Mouse (Mus musculus): ENCODE measurements around the gene Crybb1. TPM values are rescaled to one million over a fixed set of nuclear protein-coding genes. Genes with fewer than 3 reads are reported as not detected.

The Crybb1 gene
- polyA plus RNA-seq, 1 experiment from 2014 or later = 2.6 TPM

DNA sequence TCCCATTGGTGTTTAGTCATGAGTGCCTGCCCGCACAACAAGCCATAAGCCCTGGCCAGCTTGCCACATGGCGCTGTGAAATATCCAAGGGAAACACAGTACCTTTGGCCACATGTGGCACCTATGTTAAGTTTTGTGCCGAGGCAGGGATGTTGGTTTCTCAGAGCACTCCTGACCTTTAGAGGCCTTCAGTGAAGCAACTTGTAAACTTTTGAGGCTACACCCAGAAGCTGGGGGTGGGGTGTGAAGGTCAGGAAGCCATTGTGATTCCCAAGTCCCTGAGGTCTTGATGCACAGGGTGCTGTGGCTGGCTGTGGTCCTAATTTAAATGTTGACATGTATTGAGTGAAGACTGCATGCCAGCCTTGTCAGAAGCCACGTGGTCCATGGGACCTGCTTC is 43.8 kb downstream of the Crybb1 start:
- no peak overlapping the region for H3K27ac ChIP-seq

DNA sequence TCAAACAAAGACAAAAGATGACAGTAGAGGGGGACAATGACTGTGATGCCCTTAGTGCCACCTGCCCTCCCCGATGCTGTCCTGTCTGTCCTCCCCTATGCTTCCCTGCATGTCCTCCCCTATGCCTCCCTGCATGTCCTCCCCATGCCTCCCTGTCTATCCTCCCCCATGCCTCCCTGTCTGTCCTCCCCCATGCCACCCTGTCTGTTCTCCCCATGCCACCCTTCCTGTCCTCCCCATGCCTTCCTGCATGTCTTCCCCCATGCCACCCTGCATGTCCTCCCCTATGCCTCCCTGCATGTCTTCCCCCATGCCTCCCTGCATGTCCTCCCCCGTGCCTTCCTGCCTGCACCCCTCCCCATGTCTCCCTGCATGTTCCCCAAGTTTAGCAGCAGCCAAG is 44.5 kb downstream of the Crybb1 start:
- H3K4me2 ChIP-seq = no peak overlapping the region
- peaks cover 11% of the 10 kb centered on the region for H3K4me1 ChIP-seq
- no peaks in the 10 kb centered on the region for H3K27me3 ChIP-seq
- 83% methylated on average over 2 of the region's 2 CpGs for WGBS
- no peak overlapping the region for H3K4me3 ChIP-seq
- no peak for ATAC-seq (ENCODE audit: insufficient number of reproducible peaks, low FRiP score, low TSS enrichment, low read depth)
- no peaks in the 10 kb centered on the region for H3K36me3 ChIP-seq
- no peaks in the 10 kb centered on the region for H3K9me3 ChIP-seq
- no peak overlapping the region for H3K27ac ChIP-seq
- no peak overlapping the region for H3K9ac ChIP-seq

More for the DNA sequence above, 43.8 kb downstream of the Crybb1 start:
- no peak overlapping the region for H3K4me2 ChIP-seq
- ATAC-seq (ENCODE audit: insufficient number of reproducible peaks, low FRiP score, low TSS enrichment, low read depth) = no peak
- H3K9ac ChIP-seq = no peak overlapping the region
- peaks cover 18% of the 10 kb centered on the region for H3K4me1 ChIP-seq
- H3K27me3 ChIP-seq = no peaks in the 10 kb centered on the region
- no peak overlapping the region for H3K4me3 ChIP-seq
- H3K9me3 ChIP-seq = no peaks in the 10 kb centered on the region
- H3K36me3 ChIP-seq = no peaks in the 10 kb centered on the region
- WGBS = 82% methylated on average over 4 of the region's 4 CpGs

DNA sequence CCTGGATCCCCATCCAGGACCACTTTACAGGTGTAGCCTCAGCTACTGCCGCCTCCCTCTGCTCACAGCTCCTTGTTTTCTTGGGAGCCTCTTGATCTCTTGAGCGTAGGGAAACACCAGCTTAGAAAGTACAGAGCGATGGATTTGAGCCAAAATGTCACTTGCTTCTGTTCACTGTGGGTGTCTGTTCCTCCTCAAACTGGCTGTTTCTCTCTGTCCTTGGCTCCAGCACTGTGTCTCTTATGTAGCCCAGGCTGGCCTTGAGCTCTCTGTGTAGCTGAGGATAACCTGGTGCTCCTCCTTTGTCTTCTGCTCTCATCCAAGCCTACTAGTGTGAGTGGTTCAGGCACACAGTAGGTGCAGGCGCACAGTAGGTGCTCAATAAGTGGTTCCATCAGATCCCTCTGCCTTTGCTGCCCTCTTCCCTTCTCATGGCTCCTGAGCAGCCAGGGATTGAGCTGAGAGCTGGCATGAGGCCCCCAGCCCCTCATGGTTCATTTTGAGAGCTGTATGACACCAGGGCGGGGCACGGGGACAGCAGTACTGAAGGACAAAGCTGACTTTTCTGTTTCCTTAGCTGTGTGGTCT is 45.2 kb downstream of the Crybb1 start:
- H3K4me1 ChIP-seq = peaks cover 8% of the 10 kb centered on the region
- H3K4me2 ChIP-seq = no peak overlapping the region
- no peak overlapping the region for H3K27ac ChIP-seq
- 93% methylated on average over 6 of the region's 6 CpGs for WGBS
- H3K9ac ChIP-seq = no peak overlapping the region
- no peak overlapping the region for H3K4me3 ChIP-seq
- H3K9me3 ChIP-seq = no peaks in the 10 kb centered on the region
- H3K36me3 ChIP-seq = peaks cover under 1% of the 10 kb centered on the region; the same call in 1 of the 2 replicates
- no peaks in the 10 kb centered on the region for H3K27me3 ChIP-seq
- ATAC-seq (ENCODE audit: insufficient number of reproducible peaks, low FRiP score, low TSS enrichment, low read depth) = no peak

- H3K9ac ChIP-seq = no peak overlapping the region
- no peak overlapping the region for H3K27ac ChIP-seq
- peaks cover 7% of the 10 kb centered on the region for H3K4me1 ChIP-seq
- ATAC-seq (ENCODE audit: insufficient number of reproducible peaks, low FRiP score, low TSS enrichment, low read depth) = no peak
- no peak overlapping the region for H3K4me3 ChIP-seq
- H3K36me3 ChIP-seq = peaks cover 9% of the 10 kb centered on the region
- WGBS = 81% methylated on average over 4 of the region's 4 CpGs
- no peaks in the 10 kb centered on the region for H3K9me3 ChIP-seq
- no peak overlapping the region for H3K4me2 ChIP-seq
- H3K27me3 ChIP-seq = no peaks in the 10 kb centered on the region
Measured at GRCm38 (mm10) chr5:112301694-112302093, 46.1 kb downstream of the Crybb1 start.

- 90% methylated on average over 5 of the region's 5 CpGs for WGBS
- ATAC-seq (ENCODE audit: insufficient number of reproducible peaks, low FRiP score, low TSS enrichment, low read depth) = no peak
- no peak overlapping the region for H3K27ac ChIP-seq
Measured at GRCm38 (mm10) chr5:112302310-112302709, 46.7 kb downstream of the Crybb1 start.

GRCm38 (mm10) chr5:112305842-112306241 is 50.2 kb downstream of the Crybb1 start:
- ATAC-seq (ENCODE audit: insufficient number of reproducible peaks, low FRiP score, low TSS enrichment, low read depth) = no peak
- 86% methylated on average over 5 of the region's 5 CpGs for WGBS
- Histone ChIP-seq H3K9ac (no peak overlapping the region), H3K4me3 (no peak overlapping the region), H3K27ac (no peak overlapping the region), H3K4me1 (0 out of 2 replicates have a peak, but pooled peaks cover 3% of the 10 kb centered on the region), H3K36me3 (peaks cover 43% of the 10 kb centered on the region), H3K4me2 (no peak overlapping the region), H3K27me3 (no peaks in the 10 kb centered on the region), H3K9me3 (no peaks in the 10 kb centered on the region)

More at GRCm38 (mm10) chr5:112302310-112302709, 46.7 kb downstream of the Crybb1 start:
- Histone ChIP-seq H3K9me3 (no peaks in the 10 kb centered on the region), H3K27me3 (no peaks in the 10 kb centered on the region), H3K4me3 (no peak overlapping the region), H3K9ac (no peak overlapping the region), H3K4me1 (0 out of 2 replicates have a peak, but pooled peaks cover 3% of the 10 kb centered on the region), H3K4me2 (no peak overlapping the region), H3K36me3 (peaks cover 9% of the 10 kb centered on the region)

- Histone ChIP-seq H3K9ac (no peak overlapping the region), H3K36me3 (peaks cover 76% of the 10 kb centered on the region), H3K9me3 (no peaks in the 10 kb centered on the region), H3K27ac (no peak overlapping the region), H3K4me1 (no peaks in the 10 kb centered on the region), H3K4me3 (no peak overlapping the region), H3K4me2 (no peak overlapping the region), H3K27me3 (no peaks in the 10 kb centered on the region)
- 88% methylated on average over 11 of the region's 11 CpGs for WGBS
- no peak for ATAC-seq (ENCODE audit: insufficient number of reproducible peaks, low FRiP score, low TSS enrichment, low read depth)
Measured at GRCm38 (mm10) chr5:112313222-112313885, 57.7 kb downstream of the Crybb1 start.

- ATAC-seq (ENCODE audit: insufficient number of reproducible peaks, low FRiP score, low TSS enrichment, low read depth) = no peak
- Histone ChIP-seq H3K9me3 (no peaks in the 10 kb centered on the region), H3K36me3 (peaks cover 46% of the 10 kb centered on the region), H3K4me2 (no peak overlapping the region), H3K4me1 (no peaks in the 10 kb centered on the region), H3K27ac (no peak overlapping the region), H3K4me3 (no peak overlapping the region), H3K9ac (no peak overlapping the region), H3K27me3 (no peaks in the 10 kb centered on the region)
- WGBS = 87% methylated on average over 5 of the region's 5 CpGs
Measured at GRCm38 (mm10) chr5:112316468-112316867, 60.9 kb downstream of the Crybb1 start.

DNA sequence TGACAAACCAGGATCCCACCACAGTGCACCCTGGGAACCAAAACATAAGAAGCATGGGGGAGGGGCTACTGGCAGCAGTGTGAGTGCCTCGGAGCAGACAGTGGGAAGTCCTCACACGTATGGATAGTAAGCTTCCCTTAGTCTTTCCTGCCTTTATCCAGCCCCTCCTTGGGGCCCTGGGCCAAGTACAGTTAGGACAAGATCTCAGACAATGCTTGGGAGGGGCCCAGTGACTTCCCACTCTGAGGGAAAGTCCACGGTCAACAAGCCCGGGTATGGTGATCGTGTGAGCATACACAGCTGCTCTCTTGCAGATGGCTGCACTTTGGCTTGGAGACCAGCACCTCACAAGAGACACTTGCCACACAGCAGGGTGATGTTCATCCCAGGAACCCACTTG is 61.7 kb downstream of the Crybb1 start:
- Histone ChIP-seq H3K9ac (no peak overlapping the region), H3K36me3 (peaks cover 40% of the 10 kb centered on the region), H3K27me3 (no peaks in the 10 kb centered on the region), H3K9me3 (no peaks in the 10 kb centered on the region), H3K27ac (no peak overlapping the region), H3K4me3 (no peak overlapping the region), H3K4me1 (no peaks in the 10 kb centered on the region), H3K4me2 (no peak overlapping the region)
- no peak for ATAC-seq (ENCODE audit: insufficient number of reproducible peaks, low FRiP score, low TSS enrichment, low read depth)
- WGBS = 52% methylated on average over 5 of the region's 5 CpGs

Other genes starting within 250 kb of the Crybb1 start
- 1.5 and 1.6 TPM in 2 replicates for gene Cryba4, start 3.3 kb upstream of the Crybb1 start, polyA plus RNA-seq (2015; fragmentation: Nextera tagmentation; extraction: Ambion mirVana)
- 51.2 and 54.7 TPM in 2 replicates for gene Tpst2, start 20.9 kb downstream of the Crybb1 start, polyA plus RNA-seq (2015; fragmentation: Nextera tagmentation; extraction: Ambion mirVana)
- 28.3 and 28.7 TPM in 2 replicates for gene Tfip11, start 70.5 kb downstream of the Crybb1 start, polyA plus RNA-seq (2015; fragmentation: Nextera tagmentation; extraction: Ambion mirVana)
- gene Srrd, start 87.2 kb downstream of the Crybb1 start, polyA plus RNA-seq (2015; fragmentation: Nextera tagmentation; extraction: Ambion mirVana) = 32.6 and 37.8 TPM in 2 replicates
- gene Hps4, start 87.3 kb downstream of the Crybb1 start, polyA plus RNA-seq (2015; fragmentation: Nextera tagmentation; extraction: Ambion mirVana) = 32.5 and 34.8 TPM in 2 replicates
- gene Gm6583, start 100.2 kb downstream of the Crybb1 start, polyA plus RNA-seq (2015; fragmentation: Nextera tagmentation; extraction: Ambion mirVana) = 0.20 and 0.33 TPM in 2 replicates
- 13.0 and 18.5 TPM in 2 replicates for gene Asphd2, start 139.1 kb downstream of the Crybb1 start, polyA plus RNA-seq (2015; fragmentation: Nextera tagmentation; extraction: Ambion mirVana)
- 0.08 TPM in 1 of 2 replicates, not detected in the other for gene Gm6588, start 193.6 kb downstream of the Crybb1 start, polyA plus RNA-seq (2015; fragmentation: Nextera tagmentation; extraction: Ambion mirVana)